Mouse (Mus musculus) embryonic facial prominence, embryonic 12.5 days (tissue): ENCODE results near the gene Atp8a1. TPM values are rescaled to one million over a fixed set of nuclear protein-coding genes. Genes with fewer than 3 reads are reported as not detected.

Experiments
- ATAC-seq: fragments of 200-750 bp; cut with Nextera tagmentation; 2 replicates; pipeline ENCODE4 v1.8.0; 2017; ENCODE audit not compliant: insufficient number of reproducible peaks, insufficient read depth, low FRiP score, low TSS enrichment
- H3K27ac ChIP-seq: fragments of 300-500 bp; sonication (generic); 2 replicates; pipeline ENCODE4 v1.5.1; 2016; ENCODE audit warnings: mild to moderate bottlenecking
- H3K27me3 ChIP-seq: fragments of 300-500 bp; sonication (generic); 2 replicates; pipeline ENCODE4 v1.6.1; 2016; ENCODE audit warnings: mild to moderate bottlenecking, moderate library complexity
- H3K36me3 ChIP-seq: fragments of 300-500 bp; sonication (generic); 2 replicates; pipeline ENCODE4 v1.6.1; 2016; ENCODE audit warnings: mild to moderate bottlenecking
- H3K4me1 ChIP-seq: fragments of 300-500 bp; sonication (generic); 2 replicates; pipeline ENCODE4 v1.6.1; 2016
- H3K4me2 ChIP-seq: fragments of 300-500 bp; sonication (generic); replicated peaks from 2 replicates; pipeline ENCODE4 v1.6.1; 2016; ENCODE audit warnings: mild to moderate bottlenecking, moderate library complexity
- H3K4me3 ChIP-seq: fragments of 300-500 bp; sonication (generic); 2 replicates; pipeline ENCODE4 v1.5.1; 2016; ENCODE audit warnings: mild to moderate bottlenecking
- H3K9ac ChIP-seq: fragments of 300-500 bp; sonication (generic); 2 replicates; pipeline ENCODE4 v1.6.1; 2016; ENCODE audit warnings: mild to moderate bottlenecking, moderate library complexity
- H3K9me3 ChIP-seq: fragments of 300-500 bp; sonication (generic); 2 replicates; pipeline ENCODE4 v1.6.1; 2016; ENCODE audit warnings: mild to moderate bottlenecking, moderate library complexity
- WGBS: fragments of 180-500 bp; shearing (Covaris S2); methylation state at CpG from one replicate; pipeline ENCODE4 v1.1.7; 2016; 5-methylcytosine and 5-hydroxymethylcytosine counted together
- polyA plus RNA-seq: library from polyadenylated mRNA; unstranded; fragments of >200 nt; fragmentation: Nextera tagmentation; extraction: Ambion mirVana; gene quantifications from 2 replicates; pipeline ENCODE4 v1.2.1, GENCODE M21; 2016

Atp8a1 gene
- polyA plus RNA-seq, 1 experiment from 2014 or later = 11.5 TPM

DNA sequence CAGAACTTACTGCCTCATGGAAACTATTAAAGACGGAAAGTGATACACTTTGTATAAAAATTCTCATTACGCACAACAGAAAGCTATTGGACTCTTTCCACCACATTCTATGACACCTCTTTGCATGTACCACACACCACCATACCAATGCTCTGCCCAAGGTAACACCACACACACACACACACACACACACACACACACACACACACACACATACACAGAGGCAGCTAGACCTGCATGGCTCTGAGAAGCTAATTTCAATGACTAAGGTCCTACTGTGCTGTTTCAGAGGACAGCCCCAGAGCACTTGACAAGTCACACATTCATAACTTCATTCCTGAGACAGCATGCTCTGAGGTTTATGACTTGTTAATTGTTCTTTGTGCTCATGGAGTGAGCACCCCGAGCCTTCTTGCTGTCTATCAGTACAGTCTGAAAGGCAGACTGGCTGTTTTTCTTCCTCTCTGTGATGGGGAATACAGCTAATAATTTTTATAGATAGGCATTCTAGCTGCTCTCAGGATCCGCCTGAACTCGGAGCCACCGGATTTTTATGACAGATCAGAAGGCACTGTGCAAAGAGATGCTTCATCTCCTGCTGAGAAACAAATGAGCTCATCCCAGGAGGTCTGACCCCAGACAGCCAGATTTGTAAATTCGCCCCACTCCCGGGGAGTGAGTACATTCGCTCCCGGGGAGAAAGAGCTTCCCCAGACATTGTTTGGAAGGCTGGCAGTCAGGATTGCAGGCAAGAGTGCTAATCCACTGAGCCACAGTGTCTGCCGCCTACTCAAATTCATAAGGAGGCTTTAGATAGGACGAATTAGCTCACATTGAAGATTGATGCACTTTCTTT lies 150.3 kb downstream of the Atp8a1 start:
- no peak for ATAC-seq
- no peak overlapping the region for H3K4me2 ChIP-seq
- no peak overlapping the region for H3K4me3 ChIP-seq
- no peaks in the 10 kb centered on the region for H3K36me3 ChIP-seq
- no peak overlapping the region; the same call in 1 of the 2 replicates for H3K27ac ChIP-seq
- H3K27me3 ChIP-seq = no peaks in the 10 kb centered on the region
- no peaks in the 10 kb centered on the region for H3K9me3 ChIP-seq
- H3K9ac ChIP-seq = no peak overlapping the region
- 0 out of 2 replicates have a peak, but pooled peaks cover 6% of the 10 kb centered on the region for H3K4me1 ChIP-seq
- 17% methylated on average over 12 of the region's 12 CpGs for WGBS

GRCm38 (mm10) chr5:67695055-67695710 lies 152.1 kb downstream of the Atp8a1 start:
- H3K4me2 ChIP-seq = no peak overlapping the region
- H3K4me3 ChIP-seq = no peak overlapping the region
- H3K4me1 ChIP-seq = 0 out of 2 replicates have a peak, but pooled peaks cover 13% of the 10 kb centered on the region
- H3K27me3 ChIP-seq = no peaks in the 10 kb centered on the region
- no peaks in the 10 kb centered on the region for H3K36me3 ChIP-seq
- 86% methylated on average over 14 of the region's 14 CpGs for WGBS
- H3K9me3 ChIP-seq = no peaks in the 10 kb centered on the region
- no peak for ATAC-seq
- no peak overlapping the region for H3K27ac ChIP-seq
- H3K9ac ChIP-seq = no peak overlapping the region

GRCm38 (mm10) chr5:67690336-67690735 lies 156.9 kb downstream of the Atp8a1 start:
- no peak overlapping the region for H3K4me3 ChIP-seq
- 87% methylated on average over 9 of the region's 9 CpGs for WGBS
- no peaks in the 10 kb centered on the region for H3K27me3 ChIP-seq
- H3K36me3 ChIP-seq = no peaks in the 10 kb centered on the region
- H3K9me3 ChIP-seq = no peaks in the 10 kb centered on the region
- no peak overlapping the region for H3K4me2 ChIP-seq
- peaks cover 19% of the 10 kb centered on the region; the same call in 1 of the 2 replicates for H3K4me1 ChIP-seq
- no peak for ATAC-seq
- no peak overlapping the region for H3K9ac ChIP-seq
- H3K27ac ChIP-seq = no peak overlapping the region

DNA sequence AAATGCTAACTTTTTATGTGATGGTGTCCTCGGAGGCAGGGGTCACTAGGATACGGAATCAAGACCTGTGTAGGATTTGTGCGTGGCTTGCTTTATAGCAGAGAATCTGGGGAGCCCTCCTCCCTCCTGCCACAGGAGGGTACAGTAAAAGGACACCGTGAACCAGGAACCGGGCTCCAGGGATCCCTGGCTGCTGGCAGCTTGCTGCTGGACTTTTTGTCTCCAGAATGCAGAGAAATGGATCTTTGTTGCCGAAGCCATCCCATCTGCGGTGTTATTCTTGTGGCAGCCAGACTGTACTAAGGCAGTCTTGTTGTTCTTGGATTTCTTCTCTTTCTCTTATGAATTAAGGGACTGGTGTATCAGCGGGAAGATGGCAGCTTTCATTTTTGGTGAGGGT lies 159.2 kb downstream of the Atp8a1 start:
- 92% methylated on average over 8 of the region's 8 CpGs for WGBS
- no peak for ATAC-seq

DNA sequence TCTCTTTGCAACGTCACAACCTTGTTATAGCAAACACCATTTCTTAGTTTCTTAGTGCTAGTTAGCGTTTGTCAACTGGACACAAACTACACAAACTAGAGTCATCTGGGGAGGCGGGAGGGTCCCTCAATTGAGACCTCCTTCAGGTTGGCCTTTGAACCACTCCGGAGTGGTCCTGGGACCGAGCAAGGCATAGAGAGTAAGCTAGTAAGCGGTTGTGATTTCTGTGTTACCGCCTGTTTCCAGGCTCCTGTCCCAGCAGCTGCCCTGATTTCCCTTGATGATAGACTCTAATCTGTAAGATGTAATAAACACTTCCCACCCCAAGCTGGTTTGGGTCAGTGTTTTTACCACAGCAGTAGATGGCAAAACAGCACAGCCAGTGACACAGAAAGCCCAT lies 161.3 kb downstream of the Atp8a1 start:
- peaks cover 6% of the 10 kb centered on the region; the same call in 1 of the 2 replicates for H3K4me1 ChIP-seq
- 76% methylated on average over 7 of the region's 7 CpGs for WGBS
- H3K4me3 ChIP-seq = no peak overlapping the region
- no peaks in the 10 kb centered on the region for H3K36me3 ChIP-seq
- no peak overlapping the region for H3K27ac ChIP-seq
- no peak overlapping the region for H3K9ac ChIP-seq
- no peaks in the 10 kb centered on the region for H3K27me3 ChIP-seq
- H3K4me2 ChIP-seq = no peak overlapping the region
- no peak for ATAC-seq
- H3K9me3 ChIP-seq = no peaks in the 10 kb centered on the region

More for the DNA sequence above, 159.2 kb downstream of the Atp8a1 start:
- Histone ChIP-seq H3K36me3 (no peaks in the 10 kb centered on the region), H3K9me3 (no peaks in the 10 kb centered on the region), H3K27me3 (no peaks in the 10 kb centered on the region), H3K4me3 (no peak overlapping the region), H3K9ac (no peak overlapping the region), H3K4me2 (no peak overlapping the region), H3K27ac (peak overlapping the region; percentile 9; the same call in 1 of the 2 replicates), H3K4me1 (peaks cover 19% of the 10 kb centered on the region; the same call in 1 of the 2 replicates)

- H3K27ac ChIP-seq = no peak overlapping the region
- no peaks in the 10 kb centered on the region for H3K27me3 ChIP-seq
- H3K36me3 ChIP-seq = no peaks in the 10 kb centered on the region
- no peak for ATAC-seq
- no peaks in the 10 kb centered on the region for H3K9me3 ChIP-seq
- no peak overlapping the region for H3K9ac ChIP-seq
- no peak overlapping the region for H3K4me2 ChIP-seq
- peaks cover 9% of the 10 kb centered on the region for H3K4me1 ChIP-seq
- no peak overlapping the region for H3K4me3 ChIP-seq
- WGBS = 68% methylated on average over 5 of the region's 5 CpGs
Observed at GRCm38 (mm10) chr5:67685461-67685860, 161.8 kb downstream of the Atp8a1 start.

DNA sequence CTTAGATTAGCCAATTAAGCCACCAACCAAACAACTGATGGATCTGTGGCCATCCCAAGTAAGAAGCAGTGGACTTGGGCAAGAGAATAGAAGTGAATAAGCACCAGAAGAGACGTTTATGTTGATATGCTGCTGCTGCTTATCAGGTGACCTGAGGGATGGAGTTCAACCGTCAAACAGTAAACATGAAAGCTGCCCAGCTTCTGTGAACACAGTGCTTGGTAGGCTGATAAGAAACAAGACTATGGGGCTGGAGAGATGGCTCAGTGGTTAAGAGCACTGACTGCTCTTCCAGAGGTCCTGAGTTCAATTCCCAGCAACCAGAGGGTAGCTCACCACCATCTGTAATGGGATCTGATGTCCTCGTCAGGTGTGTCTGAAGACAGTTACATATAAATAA lies 168.4 kb downstream of the Atp8a1 start:
- 79% methylated on average over 3 of the region's 3 CpGs for WGBS
- H3K9me3 ChIP-seq = no peaks in the 10 kb centered on the region
- H3K27me3 ChIP-seq = no peaks in the 10 kb centered on the region
- H3K27ac ChIP-seq = no peak overlapping the region
- H3K36me3 ChIP-seq = no peaks in the 10 kb centered on the region
- ATAC-seq = no peak
- no peak overlapping the region for H3K4me3 ChIP-seq
- H3K4me2 ChIP-seq = no peak overlapping the region
- peaks cover 14% of the 10 kb centered on the region for H3K4me1 ChIP-seq
- no peak overlapping the region for H3K9ac ChIP-seq

GRCm38 (mm10) chr5:67673008-67673407 lies 174.2 kb downstream of the Atp8a1 start:
- H3K4me3 ChIP-seq = no peak overlapping the region
- 28% methylated on average over 4 of the region's 4 CpGs for WGBS
- H3K27me3 ChIP-seq = no peaks in the 10 kb centered on the region
- no peaks in the 10 kb centered on the region for H3K36me3 ChIP-seq
- H3K9me3 ChIP-seq = no peaks in the 10 kb centered on the region
- H3K9ac ChIP-seq = no peak overlapping the region
- H3K27ac ChIP-seq = no peak overlapping the region
- ATAC-seq = 0 out of 2 replicates have a peak, but pooled peaks have one; percentile 70
- peaks cover 6% of the 10 kb centered on the region for H3K4me1 ChIP-seq
- no peak overlapping the region for H3K4me2 ChIP-seq

DNA sequence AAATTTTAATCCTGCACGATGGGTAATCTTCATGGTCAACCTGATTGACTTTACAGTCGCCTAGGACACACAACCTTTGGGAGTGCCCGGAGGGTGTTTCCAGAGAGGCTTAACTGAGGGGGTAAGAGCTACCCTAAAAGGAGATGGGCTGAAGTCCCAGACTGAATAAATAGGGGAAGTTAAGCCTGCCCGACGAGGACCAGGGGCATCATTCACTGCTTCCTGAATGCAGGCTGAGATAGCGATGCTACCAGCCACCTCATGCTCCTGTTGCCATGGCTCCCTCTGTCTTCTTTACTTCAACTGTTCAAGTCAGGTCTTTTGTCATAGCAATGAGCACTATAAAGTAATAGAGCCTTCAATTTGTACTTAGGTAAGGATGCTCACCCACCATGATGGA lies 177.1 kb downstream of the Atp8a1 start:
- Histone ChIP-seq H3K4me2 (no peak overlapping the region), H3K4me1 (peaks cover 6% of the 10 kb centered on the region), H3K27me3 (no peaks in the 10 kb centered on the region), H3K4me3 (no peak overlapping the region), H3K27ac (no peak overlapping the region), H3K36me3 (no peaks in the 10 kb centered on the region), H3K9me3 (no peaks in the 10 kb centered on the region), H3K9ac (no peak overlapping the region)
- ATAC-seq = no peak
- WGBS = 77% methylated on average over 6 of the region's 6 CpGs

DNA sequence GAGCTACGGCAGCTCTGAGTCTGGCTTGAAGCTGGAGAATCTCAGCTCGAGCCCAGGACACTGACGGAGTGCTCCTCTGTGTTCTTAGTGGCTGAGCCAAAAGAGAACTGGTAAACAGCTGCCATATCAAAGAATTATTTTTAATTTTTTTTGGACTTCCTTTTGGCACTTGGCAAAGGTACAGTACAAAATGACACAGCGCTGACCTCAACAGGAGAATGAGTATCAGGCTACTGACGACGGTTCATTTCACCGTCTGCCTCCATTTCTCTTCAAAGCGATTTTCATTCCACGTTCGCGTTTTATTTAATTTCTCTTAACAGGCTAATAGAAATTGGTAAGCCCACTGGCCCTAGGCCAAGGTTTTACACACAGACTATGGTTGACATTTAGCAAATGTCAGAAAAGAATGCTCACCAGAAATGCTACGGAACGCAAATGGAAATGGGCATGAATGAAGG lies 177.8 kb downstream of the Atp8a1 start:
- no peaks in the 10 kb centered on the region for H3K36me3 ChIP-seq
- no peak for ATAC-seq
- peaks cover 6% of the 10 kb centered on the region for H3K4me1 ChIP-seq
- H3K9ac ChIP-seq = no peak overlapping the region
- H3K27me3 ChIP-seq = no peaks in the 10 kb centered on the region
- H3K9me3 ChIP-seq = no peaks in the 10 kb centered on the region
- WGBS = 51% methylated on average over 13 of the region's 13 CpGs
- no peak overlapping the region for H3K4me3 ChIP-seq
- no peak overlapping the region for H3K4me2 ChIP-seq
- no peak overlapping the region for H3K27ac ChIP-seq

- no peaks in the 10 kb centered on the region for H3K9me3 ChIP-seq
- H3K27ac ChIP-seq = no peak overlapping the region
- no peaks in the 10 kb centered on the region for H3K27me3 ChIP-seq
- 40% methylated on average over 6 of the region's 6 CpGs for WGBS
- no peak overlapping the region for H3K4me3 ChIP-seq
- H3K4me1 ChIP-seq = peaks cover 3% of the 10 kb centered on the region; the same call in 1 of the 2 replicates
- H3K4me2 ChIP-seq = no peak overlapping the region
- H3K9ac ChIP-seq = no peak overlapping the region
- no peak for ATAC-seq
- H3K36me3 ChIP-seq = no peaks in the 10 kb centered on the region
Observed at GRCm38 (mm10) chr5:67662715-67663114, 184.5 kb downstream of the Atp8a1 start.

GRCm38 (mm10) chr5:67659864-67660263 lies 187.4 kb downstream of the Atp8a1 start:
- no peak for ATAC-seq
- H3K4me3 ChIP-seq = no peak overlapping the region
- H3K27ac ChIP-seq = no peak overlapping the region
- H3K9ac ChIP-seq = no peak overlapping the region
- H3K27me3 ChIP-seq = no peaks in the 10 kb centered on the region
- H3K4me2 ChIP-seq = no peak overlapping the region
- H3K4me1 ChIP-seq = peaks cover 3% of the 10 kb centered on the region
- no peaks in the 10 kb centered on the region for H3K36me3 ChIP-seq
- H3K9me3 ChIP-seq = no peaks in the 10 kb centered on the region
- 88% methylated on average over 9 of the region's 9 CpGs for WGBS
